Mouse (Mus musculus): ENCODE measurements at regions not wholly inside any gene's neighbourhood (a gene's known extent, or its start where the extent isn't known, plus 50 kb on each side); places are given as distances from the start of the nearest gene placed in this dataset.

DNA sequence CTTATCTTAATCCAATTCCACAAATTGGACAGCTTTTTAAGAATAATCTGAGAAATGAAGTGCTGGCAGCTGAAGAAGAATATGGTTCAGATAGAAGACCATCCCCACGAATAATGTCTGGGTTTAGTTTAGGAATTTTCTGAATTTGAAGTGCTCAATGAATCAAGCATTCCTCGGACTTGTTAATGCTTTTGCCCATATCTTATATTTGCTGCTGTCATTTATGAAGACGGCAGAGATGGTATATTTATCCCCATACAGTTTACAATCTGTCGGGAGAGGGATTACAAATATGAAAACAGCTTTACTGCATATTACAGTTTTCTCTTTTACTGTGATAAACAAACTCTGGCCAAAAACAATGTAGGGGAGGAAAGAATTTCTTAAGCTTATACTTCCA lies 194.3 kb downstream of the Slc30a10 start:
- DNase-seq (ENCODE audit: extremely low read depth, low read depth, low spot score), result no peak
- Histone ChIP-seq H3K36me3 (ENCODE audit: control insufficient read depth, insufficient read depth, low read length) (no peaks in the 10 kb centered on the region), H3K4me1 (ENCODE audit: control insufficient read depth, insufficient read depth, low read length) (no peaks in the 10 kb centered on the region), H3K9ac (ENCODE audit: low read depth, low read length) (no peak overlapping the region), H3K4me3 (ENCODE audit: insufficient read depth, low read depth, low read length) (no peak overlapping the region), H3K27ac (replicated peaks; ENCODE audit: insufficient read depth, low read depth, low read length) (no peak overlapping the region), H3K27me3 (ENCODE audit: control insufficient read depth, insufficient read depth, low read length) (no peaks in the 10 kb centered on the region), H3K79me2 (ENCODE audit: control insufficient read depth, insufficient read depth, low read length) (no peaks in the 10 kb centered on the region)
- WGBS, result 75% methylated on average over 4 of the region's 4 CpGs
- TF ChIP-seq POLR2A (IDR thresholded peaks at IDR 0.05; ENCODE audit: extremely low read depth, insufficient read depth, low read length), result no peak
- no peak for TF ChIP-seq CTCF (IDR thresholded peaks at IDR 0.05; ENCODE audit: low read depth, low read length)

- no peaks in the 10 kb centered on the region for H3K27me3 ChIP-seq (ENCODE audit: control insufficient read depth, insufficient read depth, low read length)
- DNase-seq (ENCODE audit: extremely low read depth, low read depth, low spot score), result no peak
- H3K27ac ChIP-seq (replicated peaks; ENCODE audit: insufficient read depth, low read depth, low read length), result no peak overlapping the region
- no peaks in the 10 kb centered on the region for H3K36me3 ChIP-seq (ENCODE audit: control insufficient read depth, insufficient read depth, low read length)
- H3K4me3 ChIP-seq (ENCODE audit: insufficient read depth, low read depth, low read length), result no peak overlapping the region
- H3K9ac ChIP-seq (ENCODE audit: low read depth, low read length), result no peak overlapping the region
- H3K4me1 ChIP-seq (ENCODE audit: control insufficient read depth, insufficient read depth, low read length), result no peaks in the 10 kb centered on the region
- TF ChIP-seq POLR2A (IDR thresholded peaks at IDR 0.05; ENCODE audit: extremely low read depth, insufficient read depth, low read length) (no peak), CTCF (IDR thresholded peaks at IDR 0.05; ENCODE audit: low read depth, low read length) (no peak)
- no peaks in the 10 kb centered on the region for H3K79me2 ChIP-seq (ENCODE audit: control insufficient read depth, insufficient read depth, low read length)
- 40% methylated on average over 2 of the region's 2 CpGs for WGBS
These were observed 196.3 kb downstream of the Slc30a10 start for GRCm38 (mm10) chr1:185650926-185651325.

GRCm38 (mm10) chr1:185655021-185655420 lies 200.4 kb downstream of the Slc30a10 start:
- Histone ChIP-seq H3K27me3 (ENCODE audit: control insufficient read depth, insufficient read depth, low read length) (no peaks in the 10 kb centered on the region), H3K4me1 (ENCODE audit: control insufficient read depth, insufficient read depth, low read length) (no peaks in the 10 kb centered on the region), H3K9ac (ENCODE audit: low read depth, low read length) (no peak overlapping the region), H3K27ac (replicated peaks; ENCODE audit: insufficient read depth, low read depth, low read length) (no peak overlapping the region), H3K79me2 (ENCODE audit: control insufficient read depth, insufficient read depth, low read length) (no peaks in the 10 kb centered on the region), H3K4me3 (ENCODE audit: insufficient read depth, low read depth, low read length) (no peak overlapping the region), H3K36me3 (ENCODE audit: control insufficient read depth, insufficient read depth, low read length) (no peaks in the 10 kb centered on the region)
- TF ChIP-seq CTCF (IDR thresholded peaks at IDR 0.05; ENCODE audit: low read depth, low read length), result no peak
- TF ChIP-seq POLR2A (IDR thresholded peaks at IDR 0.05; ENCODE audit: extremely low read depth, insufficient read depth, low read length), result no peak
- 88% methylated on average over 7 of the region's 7 CpGs for WGBS
- DNase-seq (ENCODE audit: extremely low read depth, low read depth, low spot score), result no peak

DNA sequence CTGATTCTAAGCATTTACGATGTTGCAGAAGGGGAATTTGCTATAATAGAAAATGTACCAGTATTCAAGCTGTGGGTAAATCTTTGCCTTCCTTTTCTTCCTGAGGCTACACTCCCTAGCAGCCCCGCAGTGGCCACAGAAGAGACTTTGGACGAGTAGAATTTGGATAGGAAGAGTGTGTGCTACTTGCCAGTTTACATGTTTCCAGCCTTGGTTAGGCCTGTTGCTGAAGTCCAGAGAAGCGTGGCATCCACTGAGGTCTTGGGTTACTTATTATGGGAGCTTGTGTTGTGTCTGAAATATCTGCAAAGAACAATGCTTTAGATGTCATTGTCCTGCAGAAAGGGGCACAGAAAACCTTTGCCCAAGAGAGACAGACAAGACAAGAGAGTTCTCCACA lies 200.8 kb downstream of the Slc30a10 start:
- no peak for DNase-seq (ENCODE audit: extremely low read depth, low read depth, low spot score)
- H3K27me3 ChIP-seq (ENCODE audit: control insufficient read depth, insufficient read depth, low read length), result no peaks in the 10 kb centered on the region
- H3K79me2 ChIP-seq (ENCODE audit: control insufficient read depth, insufficient read depth, low read length), result no peaks in the 10 kb centered on the region
- no peak for TF ChIP-seq POLR2A (IDR thresholded peaks at IDR 0.05; ENCODE audit: extremely low read depth, insufficient read depth, low read length)
- no peak for TF ChIP-seq CTCF (IDR thresholded peaks at IDR 0.05; ENCODE audit: low read depth, low read length)
- H3K9ac ChIP-seq (ENCODE audit: low read depth, low read length), result no peak overlapping the region
- H3K4me1 ChIP-seq (ENCODE audit: control insufficient read depth, insufficient read depth, low read length), result no peaks in the 10 kb centered on the region
- H3K27ac ChIP-seq (replicated peaks; ENCODE audit: insufficient read depth, low read depth, low read length), result no peak overlapping the region
- no peak overlapping the region for H3K4me3 ChIP-seq (ENCODE audit: insufficient read depth, low read depth, low read length)
- 87% methylated on average over 4 of the region's 4 CpGs for WGBS
- no peaks in the 10 kb centered on the region for H3K36me3 ChIP-seq (ENCODE audit: control insufficient read depth, insufficient read depth, low read length)

DNA sequence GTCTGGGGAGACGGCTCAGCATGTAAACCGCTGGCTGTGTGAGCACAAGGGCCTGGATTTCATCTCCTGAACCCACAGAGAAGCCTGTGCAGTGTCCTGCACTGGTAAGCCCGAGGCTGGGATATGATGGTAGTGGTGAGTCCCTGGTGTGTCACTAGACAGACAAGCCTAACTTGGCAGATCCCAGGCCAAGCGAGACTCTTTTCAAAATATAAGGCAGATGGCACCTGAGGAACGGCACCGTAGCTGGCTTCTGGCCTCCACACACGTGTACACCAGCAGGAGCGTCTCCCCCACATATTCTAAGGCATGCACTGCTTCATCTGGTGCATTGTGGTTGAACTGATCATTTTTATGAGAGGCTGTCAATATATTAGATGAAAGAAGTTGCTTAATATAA lies 202.6 kb downstream of the Slc30a10 start:
- Histone ChIP-seq H3K9ac (ENCODE audit: low read depth, low read length) (no peak overlapping the region), H3K27ac (replicated peaks; ENCODE audit: insufficient read depth, low read depth, low read length) (no peak overlapping the region), H3K79me2 (ENCODE audit: control insufficient read depth, insufficient read depth, low read length) (no peaks in the 10 kb centered on the region), H3K36me3 (ENCODE audit: control insufficient read depth, insufficient read depth, low read length) (no peaks in the 10 kb centered on the region), H3K4me1 (ENCODE audit: control insufficient read depth, insufficient read depth, low read length) (no peaks in the 10 kb centered on the region), H3K4me3 (ENCODE audit: insufficient read depth, low read depth, low read length) (no peak overlapping the region), H3K27me3 (ENCODE audit: control insufficient read depth, insufficient read depth, low read length) (no peaks in the 10 kb centered on the region)
- DNase-seq (ENCODE audit: extremely low read depth, low read depth, low spot score), result no peak
- WGBS, result 86% methylated on average over 8 of the region's 8 CpGs
- TF ChIP-seq POLR2A (IDR thresholded peaks at IDR 0.05; ENCODE audit: extremely low read depth, insufficient read depth, low read length), result no peak
- no peak for TF ChIP-seq CTCF (IDR thresholded peaks at IDR 0.05; ENCODE audit: low read depth, low read length)

GRCm38 (mm10) chr1:185659476-185659875 lies 204.8 kb downstream of the Slc30a10 start:
- Histone ChIP-seq H3K27me3 (ENCODE audit: control insufficient read depth, insufficient read depth, low read length) (no peaks in the 10 kb centered on the region), H3K9ac (ENCODE audit: low read depth, low read length) (no peak overlapping the region), H3K36me3 (ENCODE audit: control insufficient read depth, insufficient read depth, low read length) (no peaks in the 10 kb centered on the region), H3K27ac (replicated peaks; ENCODE audit: insufficient read depth, low read depth, low read length) (no peak overlapping the region), H3K4me1 (ENCODE audit: control insufficient read depth, insufficient read depth, low read length) (no peaks in the 10 kb centered on the region), H3K79me2 (ENCODE audit: control insufficient read depth, insufficient read depth, low read length) (no peaks in the 10 kb centered on the region), H3K4me3 (ENCODE audit: insufficient read depth, low read depth, low read length) (no peak overlapping the region)
- WGBS, result 81% methylated on average over 5 of the region's 5 CpGs
- no peak for DNase-seq (ENCODE audit: extremely low read depth, low read depth, low spot score)
- no peak for TF ChIP-seq CTCF (IDR thresholded peaks at IDR 0.05; ENCODE audit: low read depth, low read length)
- no peak for TF ChIP-seq POLR2A (IDR thresholded peaks at IDR 0.05; ENCODE audit: extremely low read depth, insufficient read depth, low read length)

Data from liver, adult 2 months (tissue).